Mouse (Mus musculus): ENCODE measurements at regions not wholly inside any gene's neighbourhood (a gene's known extent, or its start where the extent isn't known, plus 50 kb on each side); places are given as distances from the start of the nearest gene placed in this dataset.

DNA sequence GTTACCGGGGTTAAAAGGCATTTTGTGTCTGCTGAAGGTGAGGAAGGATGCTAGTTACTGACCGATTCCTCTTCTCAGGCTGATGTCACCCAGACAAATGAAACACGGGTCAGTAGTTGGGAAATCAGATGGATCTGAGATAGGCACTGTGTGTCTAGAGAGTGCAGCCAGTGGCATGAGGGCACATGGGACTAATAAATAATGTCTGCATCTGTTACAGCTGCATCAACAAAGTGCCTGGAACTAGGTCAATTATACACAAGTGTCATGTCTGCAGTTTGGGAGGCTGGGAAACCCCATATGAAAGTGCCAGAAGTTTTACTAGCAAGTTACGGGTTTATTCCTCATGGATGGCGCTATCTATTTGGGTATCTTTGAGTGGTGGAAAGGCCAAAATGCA, 68.8 kb downstream of the Cxcl12 start:
- no peaks in the 10 kb centered on the region for H3K9me3 ChIP-seq (ENCODE audit: control insufficient read depth, low read length)
- H3K9ac ChIP-seq (ENCODE audit: low read depth, low read length), result no peak overlapping the region
- no peaks in the 10 kb centered on the region for H3K4me1 ChIP-seq (ENCODE audit: control insufficient read depth, insufficient read depth, low read length)
- H3K4me3 ChIP-seq (ENCODE audit: low read depth, low read length), result no peak overlapping the region
- no peaks in the 10 kb centered on the region for H3K27me3 ChIP-seq (replicated peaks; ENCODE audit: control insufficient read depth, insufficient read depth, low read length)
- WGBS, result 78% methylated on average over 5 of the region's 5 CpGs
- no peak overlapping the region for H3K27ac ChIP-seq (replicated peaks; ENCODE audit: low read depth, low read length)
- no peaks in the 10 kb centered on the region for H3K36me3 ChIP-seq (ENCODE audit: control insufficient read depth, insufficient read depth, low read length)
- ATAC-seq (ENCODE audit: low read depth), result no peak
- no peak overlapping the region for H3K4me2 ChIP-seq (ENCODE audit: low read depth, low read length)
- DNase-seq (ENCODE audit: low spot score), result no peak

DNA sequence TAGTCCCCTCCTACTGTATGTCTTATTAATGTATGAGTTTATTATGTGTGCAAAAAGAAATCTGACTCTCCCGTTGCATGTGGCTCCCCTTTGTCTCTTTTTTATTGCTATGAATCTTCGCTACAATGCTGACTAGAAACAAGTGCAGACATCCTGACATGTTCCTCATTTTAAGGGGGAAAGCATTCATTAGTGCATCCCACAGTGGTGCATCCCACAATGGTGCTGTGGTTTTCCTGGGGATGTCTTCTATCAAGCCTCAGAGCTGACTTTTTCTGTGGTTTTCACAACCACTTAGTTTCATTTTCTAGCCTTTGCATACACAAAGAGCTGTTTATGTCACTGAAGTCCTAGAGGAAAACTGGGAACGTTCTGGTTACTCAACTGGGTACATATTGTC, 72.9 kb downstream of the Cxcl12 start:
- no peak overlapping the region for H3K27ac ChIP-seq (replicated peaks; ENCODE audit: low read depth, low read length)
- H3K27me3 ChIP-seq (replicated peaks; ENCODE audit: control insufficient read depth, insufficient read depth, low read length), result no peaks in the 10 kb centered on the region
- H3K4me1 ChIP-seq (ENCODE audit: control insufficient read depth, insufficient read depth, low read length), result no peaks in the 10 kb centered on the region
- no peak overlapping the region for H3K4me3 ChIP-seq (ENCODE audit: low read depth, low read length)
- no peak overlapping the region for H3K9ac ChIP-seq (ENCODE audit: low read depth, low read length)
- H3K4me2 ChIP-seq (ENCODE audit: low read depth, low read length), result no peak overlapping the region
- DNase-seq (ENCODE audit: low spot score) (peak; percentile 31), ATAC-seq (ENCODE audit: low read depth) (no peak)
- no peaks in the 10 kb centered on the region for H3K36me3 ChIP-seq (ENCODE audit: control insufficient read depth, insufficient read depth, low read length)
- 62% methylated on average over 3 of the region's 3 CpGs for WGBS
- H3K9me3 ChIP-seq (ENCODE audit: control insufficient read depth, low read length), result no peaks in the 10 kb centered on the region

DNA sequence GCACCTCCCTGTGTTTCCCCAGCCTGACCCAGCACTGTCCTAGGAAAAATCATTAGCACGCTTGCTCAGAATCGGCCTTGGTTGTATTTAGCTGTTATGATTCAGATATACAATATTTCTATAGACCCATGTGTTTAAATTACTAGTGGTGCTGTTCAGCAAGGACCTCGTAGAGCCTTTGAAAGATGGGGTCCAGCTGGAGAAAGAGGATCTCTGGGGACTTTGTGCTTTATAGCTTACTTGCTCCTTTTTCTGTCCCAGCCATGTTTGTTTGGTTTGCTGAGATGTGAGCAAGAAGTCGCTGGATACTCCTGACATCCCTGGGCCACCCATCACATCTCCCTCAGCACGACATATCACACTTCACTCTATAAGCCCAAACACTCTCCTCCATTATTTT, 77.1 kb downstream of the Cxcl12 start:
- H3K27ac ChIP-seq (replicated peaks; ENCODE audit: low read depth, low read length), result no peak overlapping the region
- no peaks in the 10 kb centered on the region for H3K4me1 ChIP-seq (ENCODE audit: control insufficient read depth, insufficient read depth, low read length)
- DNase-seq (ENCODE audit: low spot score) (no peak), ATAC-seq (ENCODE audit: low read depth) (no peak)
- H3K9ac ChIP-seq (ENCODE audit: low read depth, low read length), result no peak overlapping the region
- H3K4me2 ChIP-seq (ENCODE audit: low read depth, low read length), result no peak overlapping the region
- no peaks in the 10 kb centered on the region for H3K9me3 ChIP-seq (ENCODE audit: control insufficient read depth, low read length)
- WGBS, result 82% methylated on average over 5 of the region's 5 CpGs
- H3K27me3 ChIP-seq (replicated peaks; ENCODE audit: control insufficient read depth, insufficient read depth, low read length), result no peaks in the 10 kb centered on the region
- H3K36me3 ChIP-seq (ENCODE audit: control insufficient read depth, insufficient read depth, low read length), result no peaks in the 10 kb centered on the region
- H3K4me3 ChIP-seq (ENCODE audit: low read depth, low read length), result no peak overlapping the region

DNA sequence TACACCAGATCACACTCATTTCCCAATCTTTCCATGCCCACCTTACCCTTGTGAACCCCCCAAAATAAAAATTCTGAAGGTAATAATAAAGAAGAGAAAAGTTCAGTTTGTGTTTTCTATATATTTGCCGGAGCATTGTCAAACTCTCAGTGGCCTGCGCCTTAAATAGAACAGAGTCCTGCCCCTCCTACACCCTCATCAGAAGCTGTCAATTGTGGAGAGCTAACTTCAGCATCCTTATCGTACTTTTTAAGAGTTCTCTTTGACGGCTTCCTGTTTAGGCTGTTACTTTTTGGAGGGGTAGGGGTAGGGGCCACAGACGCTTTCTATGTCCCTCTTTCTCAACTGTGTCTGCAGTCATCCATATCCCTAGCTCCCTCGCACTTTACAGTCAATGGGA, 77.5 kb downstream of the Cxcl12 start:
- WGBS, result 75% methylated on average over 6 of the region's 6 CpGs
- no peak overlapping the region for H3K4me3 ChIP-seq (ENCODE audit: low read depth, low read length)
- H3K36me3 ChIP-seq (ENCODE audit: control insufficient read depth, insufficient read depth, low read length), result no peaks in the 10 kb centered on the region
- no peak overlapping the region for H3K4me2 ChIP-seq (ENCODE audit: low read depth, low read length)
- H3K9me3 ChIP-seq (ENCODE audit: control insufficient read depth, low read length), result no peaks in the 10 kb centered on the region
- no peaks in the 10 kb centered on the region for H3K27me3 ChIP-seq (replicated peaks; ENCODE audit: control insufficient read depth, insufficient read depth, low read length)
- ATAC-seq (ENCODE audit: low read depth) (no peak), DNase-seq (ENCODE audit: low spot score) (no peak)
- no peak overlapping the region for H3K9ac ChIP-seq (ENCODE audit: low read depth, low read length)
- no peaks in the 10 kb centered on the region for H3K4me1 ChIP-seq (ENCODE audit: control insufficient read depth, insufficient read depth, low read length)
- H3K27ac ChIP-seq (replicated peaks; ENCODE audit: low read depth, low read length), result no peak overlapping the region

DNA sequence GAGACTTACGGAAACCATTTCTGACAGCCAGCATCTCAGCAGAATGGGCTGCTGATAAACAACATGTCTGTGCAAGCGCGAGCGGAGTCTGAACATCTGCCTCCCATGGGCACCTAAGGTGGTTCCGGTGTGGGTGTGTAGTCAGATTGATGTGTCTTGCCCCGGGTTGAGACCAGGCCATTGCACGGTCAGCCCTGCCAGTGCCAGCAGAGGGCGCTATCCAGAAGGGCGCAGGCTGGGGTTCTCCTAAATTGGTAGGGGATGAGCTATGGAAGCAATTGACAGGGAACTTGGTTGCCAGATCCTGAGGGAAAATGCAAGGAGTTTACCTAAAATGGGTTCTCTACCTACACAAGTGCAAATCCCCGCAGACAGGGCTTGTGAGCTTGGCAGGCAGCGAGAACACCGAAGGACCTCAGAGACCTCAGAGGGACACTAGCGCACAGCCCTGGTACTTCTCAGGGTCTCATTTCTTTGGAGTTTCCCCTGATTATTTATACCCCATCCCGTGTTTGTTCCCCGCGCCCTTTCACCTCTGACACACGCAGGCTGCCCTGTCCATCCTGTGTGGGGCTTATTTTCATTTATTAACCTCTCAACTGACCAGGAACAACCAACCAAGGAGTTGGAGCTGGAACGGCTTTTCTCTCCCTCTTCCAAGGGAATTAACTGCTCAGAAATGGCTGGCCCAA, 81.0 kb downstream of the Cxcl12 start:
- Histone ChIP-seq H3K27me3 (replicated peaks; ENCODE audit: control insufficient read depth, insufficient read depth, low read length) (no peaks in the 10 kb centered on the region), H3K4me3 (ENCODE audit: low read depth, low read length) (no peak overlapping the region), H3K9ac (ENCODE audit: low read depth, low read length) (no peak overlapping the region), H3K36me3 (ENCODE audit: control insufficient read depth, insufficient read depth, low read length) (no peaks in the 10 kb centered on the region), H3K4me2 (ENCODE audit: low read depth, low read length) (no peak overlapping the region), H3K27ac (replicated peaks; ENCODE audit: low read depth, low read length) (no peak overlapping the region), H3K9me3 (ENCODE audit: control insufficient read depth, low read length) (no peaks in the 10 kb centered on the region), H3K4me1 (ENCODE audit: control insufficient read depth, insufficient read depth, low read length) (peaks cover 6% of the 10 kb centered on the region)
- DNase-seq (ENCODE audit: low spot score), result no peak
- no peak for ATAC-seq (ENCODE audit: low read depth)
- WGBS, result 75% methylated on average over 18 of the region's 18 CpGs

DNA sequence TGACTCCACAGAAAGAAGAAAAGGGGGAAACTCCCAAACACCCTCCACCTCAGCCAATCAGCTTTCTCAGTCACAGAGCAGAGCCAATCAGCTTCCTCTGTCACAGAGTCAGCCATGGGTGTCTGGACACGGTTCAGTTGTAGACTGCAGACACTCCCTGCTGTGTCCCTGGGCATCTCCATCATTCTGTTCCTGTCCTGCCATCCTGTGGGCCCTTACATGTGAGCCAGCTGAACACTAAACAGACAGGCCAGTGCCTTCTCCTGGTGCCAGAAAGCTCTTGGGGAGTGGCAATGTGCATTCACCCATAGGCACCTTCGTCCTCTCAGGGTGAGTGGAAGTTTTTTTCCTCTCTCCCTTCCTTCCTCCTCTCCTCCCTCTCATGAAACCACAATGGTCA, 81.7 kb downstream of the Cxcl12 start:
- Histone ChIP-seq H3K9ac (ENCODE audit: low read depth, low read length) (no peak overlapping the region), H3K9me3 (ENCODE audit: control insufficient read depth, low read length) (no peaks in the 10 kb centered on the region), H3K36me3 (ENCODE audit: control insufficient read depth, insufficient read depth, low read length) (no peaks in the 10 kb centered on the region), H3K27me3 (replicated peaks; ENCODE audit: control insufficient read depth, insufficient read depth, low read length) (no peaks in the 10 kb centered on the region), H3K4me3 (ENCODE audit: low read depth, low read length) (no peak overlapping the region), H3K4me1 (ENCODE audit: control insufficient read depth, insufficient read depth, low read length) (peaks cover 11% of the 10 kb centered on the region), H3K4me2 (ENCODE audit: low read depth, low read length) (no peak overlapping the region), H3K27ac (replicated peaks; ENCODE audit: low read depth, low read length) (no peak overlapping the region)
- no peak for DNase-seq (ENCODE audit: low spot score)
- ATAC-seq (ENCODE audit: low read depth), result no peak
- 53% methylated on average over 2 of the region's 2 CpGs for WGBS

DNA sequence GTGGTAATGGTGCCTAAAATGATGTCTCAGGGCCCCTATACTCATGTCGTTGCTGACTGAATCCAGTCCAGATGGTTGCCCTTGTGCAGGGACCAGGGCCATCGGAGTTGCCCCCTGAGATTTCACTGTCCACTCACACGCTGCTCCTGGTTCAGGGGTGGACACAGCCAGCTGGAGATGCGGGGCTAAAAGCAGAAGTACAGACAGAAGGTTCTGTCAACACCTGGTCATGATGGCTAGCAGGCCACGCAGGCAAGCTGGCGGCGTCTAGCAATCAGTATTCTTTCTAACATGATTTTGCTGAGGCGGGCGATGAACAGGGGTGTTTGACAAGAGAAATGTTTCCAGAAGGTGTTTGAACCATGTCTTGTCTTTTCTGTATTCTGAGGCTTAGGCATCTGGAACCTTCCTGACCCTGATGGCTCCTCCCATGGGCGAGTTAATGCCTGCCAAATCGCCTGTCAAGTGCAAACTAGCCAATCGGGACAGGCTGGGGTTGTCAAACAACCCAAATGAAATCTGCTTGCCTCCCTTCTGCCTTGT, 83.1 kb downstream of the Cxcl12 start:
- no peaks in the 10 kb centered on the region for H3K36me3 ChIP-seq (ENCODE audit: control insufficient read depth, insufficient read depth, low read length)
- no peak overlapping the region for H3K27ac ChIP-seq (replicated peaks; ENCODE audit: low read depth, low read length)
- H3K9ac ChIP-seq (ENCODE audit: low read depth, low read length), result no peak overlapping the region
- H3K9me3 ChIP-seq (ENCODE audit: control insufficient read depth, low read length), result no peaks in the 10 kb centered on the region
- peaks cover 11% of the 10 kb centered on the region for H3K4me1 ChIP-seq (ENCODE audit: control insufficient read depth, insufficient read depth, low read length)
- no peaks in the 10 kb centered on the region for H3K27me3 ChIP-seq (replicated peaks; ENCODE audit: control insufficient read depth, insufficient read depth, low read length)
- ATAC-seq (ENCODE audit: low read depth) (no peak), DNase-seq (ENCODE audit: low spot score) (no peak)
- H3K4me3 ChIP-seq (ENCODE audit: low read depth, low read length), result no peak overlapping the region
- 56% methylated on average over 12 of the region's 12 CpGs for WGBS
- no peak overlapping the region for H3K4me2 ChIP-seq (ENCODE audit: low read depth, low read length)

DNA sequence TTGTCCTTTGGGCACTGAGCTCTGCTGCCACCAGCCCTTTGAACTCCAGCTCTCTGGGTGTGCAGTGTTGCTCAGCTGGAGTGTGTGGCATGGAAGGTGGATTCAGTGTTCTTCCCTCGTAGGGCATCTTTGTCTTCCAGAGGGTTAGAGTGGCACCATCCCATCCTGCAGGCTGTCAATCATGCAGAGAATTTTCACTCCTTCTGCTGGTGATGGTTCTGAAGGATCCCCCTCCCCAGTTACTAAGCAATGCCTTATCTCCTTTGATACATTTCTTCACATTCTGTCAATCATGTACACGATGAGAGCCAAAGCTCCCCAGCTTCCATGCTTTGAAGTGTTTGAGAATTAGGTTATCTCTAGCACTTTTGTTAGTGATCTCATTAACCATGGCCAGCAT, 84.0 kb downstream of the Cxcl12 start:
- Histone ChIP-seq H3K4me2 (ENCODE audit: low read depth, low read length) (no peak overlapping the region), H3K9ac (ENCODE audit: low read depth, low read length) (no peak overlapping the region), H3K27me3 (replicated peaks; ENCODE audit: control insufficient read depth, insufficient read depth, low read length) (no peaks in the 10 kb centered on the region), H3K4me3 (ENCODE audit: low read depth, low read length) (no peak overlapping the region), H3K4me1 (ENCODE audit: control insufficient read depth, insufficient read depth, low read length) (peaks cover 11% of the 10 kb centered on the region), H3K9me3 (ENCODE audit: control insufficient read depth, low read length) (no peaks in the 10 kb centered on the region), H3K36me3 (ENCODE audit: control insufficient read depth, insufficient read depth, low read length) (no peaks in the 10 kb centered on the region), H3K27ac (replicated peaks; ENCODE audit: low read depth, low read length) (no peak overlapping the region)
- 76% methylated on average over 2 of the region's 2 CpGs for WGBS
- ATAC-seq (ENCODE audit: low read depth), result no peak
- DNase-seq (ENCODE audit: low spot score), result no peak

DNA sequence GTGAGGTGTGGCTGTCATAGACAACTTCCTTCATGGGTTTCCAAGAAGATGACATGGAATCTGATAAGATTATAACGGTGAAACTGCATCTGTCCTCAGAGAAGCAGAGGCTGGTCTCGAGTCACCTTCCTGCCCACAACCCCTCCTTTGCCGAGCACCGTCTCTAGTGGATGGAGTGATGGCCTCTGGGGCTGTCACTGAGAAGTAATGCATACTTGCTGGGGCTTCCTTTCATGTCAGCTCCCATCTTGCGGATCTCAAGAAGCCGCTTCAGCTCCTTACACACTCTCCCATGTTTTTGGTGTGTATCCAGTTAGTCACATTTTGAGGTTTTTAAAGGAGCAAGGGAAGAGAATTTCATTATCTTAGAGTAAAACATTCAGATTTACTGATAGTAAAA, 84.7 kb downstream of the Cxcl12 start:
- Histone ChIP-seq H3K9me3 (ENCODE audit: control insufficient read depth, low read length) (no peaks in the 10 kb centered on the region), H3K27ac (replicated peaks; ENCODE audit: low read depth, low read length) (no peak overlapping the region), H3K4me1 (ENCODE audit: control insufficient read depth, insufficient read depth, low read length) (peaks cover 11% of the 10 kb centered on the region), H3K9ac (ENCODE audit: low read depth, low read length) (no peak overlapping the region), H3K4me3 (ENCODE audit: low read depth, low read length) (no peak overlapping the region), H3K27me3 (replicated peaks; ENCODE audit: control insufficient read depth, insufficient read depth, low read length) (no peaks in the 10 kb centered on the region), H3K4me2 (ENCODE audit: low read depth, low read length) (no peak overlapping the region), H3K36me3 (ENCODE audit: control insufficient read depth, insufficient read depth, low read length) (no peaks in the 10 kb centered on the region)
- ATAC-seq (ENCODE audit: low read depth), result no peak
- no peak for DNase-seq (ENCODE audit: low spot score)
- 70% methylated on average over 6 of the region's 6 CpGs for WGBS
